ENCODE assay signal across 26 mouse cellular contexts in genomic region chr5:123192606-123193150, GRCm38 (mm10). TPM values are rescaled to one million over a fixed set of nuclear protein-coding genes. Genes with fewer than 3 reads are reported as not detected.
DNase-seq lines count a peak whose midpoint lies in the region; ATAC-seq and TF ChIP-seq lines count a peak whose summit lies in the region.
"Had no signal": no experiment of that assay in that cellular context is flagged by ENCODE, and none has a peak within 500 bp of the region (broad histone marks: within the 10 kb centered on the region; RNA-seq: fewer than 3 reads in every experiment).

No protein-coding gene starts in this region.

- no peak for TF ChIP-seq CTCF in liver, embryonic 14.5 days (IDR thresholded peaks at IDR 0.05; ENCODE audit: low read depth)

- H3K27ac ChIP-seq in intestine, embryonic 14.5 days (ENCODE audit: low read depth): no peak overlapping the region
- no peak overlapping the region for H3K27ac ChIP-seq in intestine, embryonic 15.5 days
- H3K27ac ChIP-seq in liver, embryonic 14.5 days: peak overlapping the region; percentile 94
- H3K27ac ChIP-seq: forebrain, embryonic 10.5 days; hindbrain, embryonic 13.5 days; layer of hippocampus, adult 2 months; lung, embryonic 15.5 days had no signal

- ATAC-seq in intestine, embryonic 14.5 days (replicated peaks; ENCODE audit: low FRiP score, low TSS enrichment, low read depth): no peak
- ATAC-seq in intestine, embryonic 15.5 days: no peak
- ATAC-seq in liver, embryonic 14.5 days (ENCODE audit: insufficient read depth): no peak

- no peaks in the 10 kb centered on the region for H3K9me3 ChIP-seq in intestine, embryonic 14.5 days (ENCODE audit: control insufficient read depth, low read length)
- no peaks in the 10 kb centered on the region for H3K9me3 ChIP-seq in intestine, embryonic 15.5 days
- H3K9me3 ChIP-seq in liver, embryonic 14.5 days (ENCODE audit: control insufficient read depth, low read length): no peaks in the 10 kb centered on the region
- H3K9me3 ChIP-seq: forebrain, embryonic 10.5 days; heart, embryonic 12.5 days; hindbrain, embryonic 13.5 days; lung, embryonic 15.5 days had no signal

- H3K4me2 ChIP-seq in intestine, embryonic 14.5 days (ENCODE audit: low read length): no peak overlapping the region
- H3K4me2 ChIP-seq in intestine, embryonic 15.5 days (replicated peaks): no peak overlapping the region
- H3K4me2 ChIP-seq in liver, embryonic 14.5 days (ENCODE audit: low read depth): peak overlapping the region; percentile 72
- H3K4me2 ChIP-seq: heart, embryonic 12.5 days; hindbrain, embryonic 13.5 days; lung, embryonic 15.5 days had no signal

- 55% methylated on average over 9 of the region's 9 CpGs for WGBS in intestine, embryonic 14.5 days
- WGBS in intestine, embryonic 15.5 days: 55% methylated on average over 9 of the region's 9 CpGs
- 61% methylated on average over 9 of the region's 9 CpGs for WGBS in liver, embryonic 14.5 days (ENCODE audit: insufficient replicate concordance)

- H3K9ac ChIP-seq in intestine, embryonic 14.5 days (ENCODE audit: low read length): no peak overlapping the region
- H3K9ac ChIP-seq in intestine, embryonic 15.5 days: no peak overlapping the region
- peak overlapping the region; percentile 48 for H3K9ac ChIP-seq in liver, embryonic 14.5 days (replicated peaks)
- H3K9ac ChIP-seq: heart, embryonic 12.5 days; hindbrain, embryonic 13.5 days; lung, embryonic 15.5 days had no signal

- H3K27me3 ChIP-seq in intestine, embryonic 14.5 days (replicated peaks; ENCODE audit: control insufficient read depth, insufficient read depth, low read length): 0 out of 2 replicates have a peak, but pooled peaks cover 3% of the 10 kb centered on the region
- H3K27me3 ChIP-seq in intestine, embryonic 15.5 days (replicated peaks): no peaks in the 10 kb centered on the region
- no peaks in the 10 kb centered on the region for H3K27me3 ChIP-seq in liver, embryonic 14.5 days (ENCODE audit: control insufficient read depth, insufficient read depth, low read length)
- H3K27me3 ChIP-seq: hindbrain, embryonic 13.5 days; lung, embryonic 15.5 days had no signal

- no peaks in the 10 kb centered on the region for H3K4me1 ChIP-seq in intestine, embryonic 14.5 days (replicated peaks; ENCODE audit: control insufficient read depth, insufficient read depth, low read length)
- no peaks in the 10 kb centered on the region for H3K4me1 ChIP-seq in intestine, embryonic 15.5 days (replicated peaks)
- peaks cover 49 to 50% of the 10 kb centered on the region in 2 experiments for H3K4me1 ChIP-seq in liver, embryonic 14.5 days (replicated peaks; ENCODE audit: control insufficient read depth in 2 of 2, insufficient read depth in 2 of 2, low read length in 1 of 2)
- H3K4me1 ChIP-seq: heart, embryonic 12.5 days; hindbrain, embryonic 13.5 days; lung, embryonic 15.5 days had no signal

- no peak overlapping the region for H3K4me3 ChIP-seq in intestine, embryonic 14.5 days (ENCODE audit: low read depth, low read length)
- no peak overlapping the region for H3K4me3 ChIP-seq in intestine, embryonic 15.5 days (replicated peaks)
- H3K4me3 ChIP-seq in liver, embryonic 14.5 days (ENCODE audit: insufficient read depth in 1 of 2, low read depth in 2 of 2, low read length in 2 of 2): no peak overlapping the region
- H3K4me3 ChIP-seq: forebrain, embryonic 10.5 days; heart, embryonic 12.5 days; hindbrain, embryonic 13.5 days; layer of hippocampus, adult 2 months; lung, embryonic 15.5 days; megakaryocyte, embryonic 14.5 days had no signal

- TF ChIP-seq EP300 in liver, embryonic 14.5 days (IDR thresholded peaks at IDR 0.05; ENCODE audit: low read depth): no peak

- peak; percentile 6 for DNase-seq in intestine, embryonic 14.5 days (ENCODE audit: low spot score)
- DNase-seq in ZHBTc4 (ENCODE audit: low read depth, low spot score): peak; percentile 29
- DNase-seq in brain, adult 2 months (ENCODE audit: low read depth, low spot score): peak; percentile 14
- DNase-seq in liver, embryonic 14.5 days (ENCODE audit: low read depth in 3 of 3, low spot score in 3 of 3): no peak
- DNase-seq in thymus, postnatal 36 days: no peak
- DNase-seq in right cerebral cortex, postnatal 14 days: no peak
- DNase-seq in cerebellum, adult 9-10 months: no peak
- DNase-seq: adrenal gland, postnatal 10 days; cerebellum, adult 11 months; cerebellum, postnatal 14 days; heart, postnatal 10 days; kidney, adult 9 months; kidney, postnatal 25 days; lung, postnatal 36 days; thymus, postnatal 14 days had no signal

- no peaks in the 10 kb centered on the region for H3K36me3 ChIP-seq in intestine, embryonic 14.5 days (ENCODE audit: control insufficient read depth, insufficient read depth, low read length)
- no peaks in the 10 kb centered on the region for H3K36me3 ChIP-seq in intestine, embryonic 15.5 days
- no peaks in the 10 kb centered on the region for H3K36me3 ChIP-seq in liver, embryonic 14.5 days (replicated peaks; ENCODE audit: control insufficient read depth, insufficient read depth, low read depth)
- H3K36me3 ChIP-seq: forebrain, embryonic 10.5 days; heart, embryonic 12.5 days; hindbrain, embryonic 13.5 days; lung, embryonic 15.5 days had no signal

RNA-seq across cellular contexts. Expression of gene Hpd, which starts 10.2 kb away (rescaled TPM):
- 1.3 and 1.9 TPM in 2 replicates for polyA plus RNA-seq in intestine, embryonic 14.5 days (2014; fragmentation: Nextera tagmentation; extraction: Ambion mirVana)
- 4.7 and 6.8 TPM in 2 replicates for polyA plus RNA-seq in intestine, embryonic 15.5 days (2015; fragmentation: Nextera tagmentation; extraction: Ambion mirVana)
- polyA plus RNA-seq in liver, embryonic 14.5 days (2012; rRNA removed): 28.7 and 29.2 TPM in 2 replicates
- 26.7 and 37.0 TPM in 2 replicates for polyA plus RNA-seq in liver, embryonic 14.5 days (2014; fragmentation: Nextera tagmentation; extraction: Ambion mirVana)
- polyA plus RNA-seq: C2C12; embryonic facial prominence, embryonic 11.5 days; heart, embryonic 12.5 days; hindbrain, embryonic 13.5 days; limb, embryonic 14.5 days; lung, embryonic 15.5 days; neural tube, embryonic 11.5 days had no signal

RNA-seq across cellular contexts. Expression of gene Psmd9, which starts 23.5 kb away (rescaled TPM):
- polyA plus RNA-seq in intestine, embryonic 14.5 days (2014; fragmentation: Nextera tagmentation; extraction: Ambion mirVana): 58.6 and 68.4 TPM in 2 replicates
- polyA plus RNA-seq in intestine, embryonic 15.5 days (2015; fragmentation: Nextera tagmentation; extraction: Ambion mirVana): 68.5 and 69.1 TPM in 2 replicates
- 17.4 and 26.6 TPM in 2 replicates for polyA plus RNA-seq in liver, embryonic 14.5 days (2012; rRNA removed)
- polyA plus RNA-seq in liver, embryonic 14.5 days (2014; fragmentation: Nextera tagmentation; extraction: Ambion mirVana): 51.4 and 55.1 TPM in 2 replicates

RNA-seq across cellular contexts. Expression of gene Setd1b, which starts 50.7 kb away (rescaled TPM):
- polyA plus RNA-seq in intestine, embryonic 14.5 days (2014; fragmentation: Nextera tagmentation; extraction: Ambion mirVana): 10.3 and 10.6 TPM in 2 replicates
- polyA plus RNA-seq in intestine, embryonic 15.5 days (2015; fragmentation: Nextera tagmentation; extraction: Ambion mirVana): 7.6 and 8.4 TPM in 2 replicates
- 2.3 and 2.7 TPM in 2 replicates for polyA plus RNA-seq in liver, embryonic 14.5 days (2012; rRNA removed)
- polyA plus RNA-seq in liver, embryonic 14.5 days (2014; fragmentation: Nextera tagmentation; extraction: Ambion mirVana): 3.3 and 4.3 TPM in 2 replicates

RNA-seq across cellular contexts. Expression of gene Wdr66, which starts 59.2 kb away (rescaled TPM):
- polyA plus RNA-seq in intestine, embryonic 14.5 days (2014; fragmentation: Nextera tagmentation; extraction: Ambion mirVana): 1.1 and 1.8 TPM in 2 replicates
- polyA plus RNA-seq in intestine, embryonic 15.5 days (2015; fragmentation: Nextera tagmentation; extraction: Ambion mirVana): 0.74 and 0.79 TPM in 2 replicates
- polyA plus RNA-seq in liver, embryonic 14.5 days (2012; rRNA removed): 0.11 and 0.16 TPM in 2 replicates
- 0.10 TPM in 1 of 2 replicates, not detected in the other for polyA plus RNA-seq in liver, embryonic 14.5 days (2014; fragmentation: Nextera tagmentation; extraction: Ambion mirVana)

Comparison
In these comparisons a context has a peak if more than half of its experiments do, and no peak if none do; other contexts are left out.
1. DNase-seq: peak in intestine, embryonic 14.5 days (single experiment), ZHBTc4 (single experiment) and brain, adult 2 months (single experiment); none in liver, embryonic 14.5 days (0 of 3), thymus, postnatal 36 days (0 of 2), right cerebral cortex, postnatal 14 days (single experiment) and cerebellum, adult 9-10 months (single experiment).